Mouse (Mus musculus) small intestine, adult 2 months (tissue): ENCODE measurements around the gene Hectd3. TPM values are rescaled to one million over a fixed set of nuclear protein-coding genes. Genes with fewer than 3 reads are reported as not detected.

Source experiments
- H3K27ac ChIP-seq: fragments of 200-500 bp; 2 replicates; pipeline ENCODE4 v1.5.1; 2012; ENCODE audit warnings: low read depth, low read length, control low read depth, inconsistent platforms; ENCODE audit not compliant: insufficient read depth
- H3K27me3 ChIP-seq: fragments of 200-500 bp; 2 replicates; pipeline ENCODE4 v1.6.1; 2012; ENCODE audit warnings: mild to moderate bottlenecking, moderate library complexity, low read length, inconsistent platforms; ENCODE audit not compliant: control insufficient read depth, insufficient read depth
- H3K36me3 ChIP-seq: fragments of 200-500 bp; 2 replicates; pipeline ENCODE4 v1.6.1; 2012; ENCODE audit warnings: mild to moderate bottlenecking, low read length, control low read depth, inconsistent platforms; ENCODE audit not compliant: control insufficient read depth, insufficient read depth
- H3K4me1 ChIP-seq: fragments of 200-500 bp; 2 replicates; pipeline ENCODE4 v1.6.1; 2012; ENCODE audit warnings: low read length, inconsistent platforms, mixed read lengths; ENCODE audit not compliant: control insufficient read depth, insufficient read depth, insufficient read length
- H3K4me3 ChIP-seq: fragments of 200-500 bp; 2 replicates; pipeline ENCODE4 v1.5.1; 2012; ENCODE audit warnings: low read depth, mild to moderate bottlenecking, control low read depth, inconsistent platforms, low read length, moderate library complexity
- CTCF ChIP-seq: fragments of 200-500 bp; IDR thresholded peaks from 2 replicates; pipeline ENCODE4 v1.5.1; 2012; ENCODE audit warnings: low read depth, mild to moderate bottlenecking, control low read depth, inconsistent platforms, low read length, moderate library complexity, mixed read lengths; ENCODE audit not compliant: insufficient replicate concordance, insufficient read length; ENCODE audit errors: extremely low read depth
- POLR2A ChIP-seq: fragments of 200-500 bp; IDR thresholded peaks from 2 replicates; pipeline ENCODE4 v1.6.1; 2012; ENCODE audit warnings: low read depth, mild to moderate bottlenecking, control low read depth, inconsistent platforms, low read length, moderate library complexity
- WGBS: fragments of 180-500 bp; shearing (Covaris S2); methylation state at CpG from one replicate; pipeline ENCODE4 v1.1.7; 2018; 5-methylcytosine and 5-hydroxymethylcytosine counted together
- polyA plus RNA-seq: library from polyadenylated mRNA; depleted of rRNA; stranded (reverse); fragments of >200 nt; gene quantifications from 2 replicates; pipeline ENCODE4 v1.2.3, GENCODE M21; 2012; rRNA removed

Hectd3 gene
- polyA plus RNA-seq, 1 experiment: 261 TPM

- H3K36me3 ChIP-seq: no peaks in the 10 kb centered on the region
- TF ChIP-seq POLR2A (no peak), CTCF (no peak)
- peak overlapping the region; percentile 48 for H3K27ac ChIP-seq
- H3K4me3 ChIP-seq: no peak overlapping the region
- 19% methylated on average over 1 of the region's 1 CpGs for WGBS
- H3K4me1 ChIP-seq: peaks cover 3% of the 10 kb centered on the region; the same call in 1 of the 2 replicates
- no peaks in the 10 kb centered on the region for H3K27me3 ChIP-seq
Observed at GRCm38 (mm10) chr4:117040791-117041190, 45.7 kb downstream of the Hectd3 start.

GRCm38 (mm10) chr4:117041283-117041721 is 46.2 kb downstream of the Hectd3 start:
- 0 out of 2 replicates have a peak, but pooled peaks cover 1% of the 10 kb centered on the region for H3K36me3 ChIP-seq
- H3K27ac ChIP-seq: peak overlapping the region; percentile 48
- 8% methylated on average over 4 of the region's 4 CpGs for WGBS
- H3K27me3 ChIP-seq: no peaks in the 10 kb centered on the region
- TF ChIP-seq CTCF (no peak), POLR2A (no peak)
- H3K4me1 ChIP-seq: peaks cover 3% of the 10 kb centered on the region; the same call in 1 of the 2 replicates
- H3K4me3 ChIP-seq: no peak overlapping the region

GRCm38 (mm10) chr4:117048836-117049235 is 53.7 kb downstream of the Hectd3 start:
- Histone ChIP-seq H3K27me3 (no peaks in the 10 kb centered on the region), H3K4me3 (no peak overlapping the region), H3K27ac (no peak overlapping the region), H3K36me3 (peaks cover 9% of the 10 kb centered on the region), H3K4me1 (0 out of 2 replicates have a peak, but pooled peaks cover 2% of the 10 kb centered on the region)
- TF ChIP-seq CTCF: no peak
- TF ChIP-seq POLR2A: no peak
- 71% methylated on average over 3 of the region's 3 CpGs for WGBS

- no peak overlapping the region for H3K27ac ChIP-seq
- no peaks in the 10 kb centered on the region for H3K27me3 ChIP-seq
- peaks cover 9% of the 10 kb centered on the region for H3K36me3 ChIP-seq
- WGBS: 100% methylated on average over 1 of the region's 1 CpGs
- H3K4me3 ChIP-seq: no peak overlapping the region
- TF ChIP-seq POLR2A (no peak), CTCF (no peak)
- 0 out of 2 replicates have a peak, but pooled peaks cover 2% of the 10 kb centered on the region for H3K4me1 ChIP-seq
Observed at GRCm38 (mm10) chr4:117049485-117049884, 54.4 kb downstream of the Hectd3 start.

GRCm38 (mm10) chr4:117052626-117053025 is 57.5 kb downstream of the Hectd3 start:
- Histone ChIP-seq H3K4me1 (no peaks in the 10 kb centered on the region), H3K27ac (no peak overlapping the region), H3K36me3 (peaks cover 5% of the 10 kb centered on the region), H3K4me3 (no peak overlapping the region), H3K27me3 (no peaks in the 10 kb centered on the region)
- TF ChIP-seq POLR2A: no peak
- no peak for TF ChIP-seq CTCF
- WGBS: 89% methylated on average over 4 of the region's 4 CpGs

- H3K27me3 ChIP-seq: no peaks in the 10 kb centered on the region
- TF ChIP-seq CTCF (no peak), POLR2A (no peak)
- H3K4me3 ChIP-seq: no peak overlapping the region
- H3K36me3 ChIP-seq: peaks cover 5% of the 10 kb centered on the region
- WGBS: 91% methylated on average over 4 of the region's 4 CpGs
- no peak overlapping the region for H3K27ac ChIP-seq
- no peaks in the 10 kb centered on the region for H3K4me1 ChIP-seq
Observed at GRCm38 (mm10) chr4:117053956-117054355, 58.8 kb downstream of the Hectd3 start.

Other genes starting within 250 kb of the Hectd3 start
- gene Toe1, start 187.7 kb upstream of the Hectd3 start, polyA plus RNA-seq: 8.5 and 11.6 TPM in 2 replicates
- 2.2 and 3.4 TPM in 2 replicates for gene Mutyh, start 187.6 kb upstream of the Hectd3 start, polyA plus RNA-seq
- gene Hpdl, start 173.6 kb upstream of the Hectd3 start, polyA plus RNA-seq: 4.3 and 7.3 TPM in 2 replicates
- gene Zswim5, start 117.9 kb upstream of the Hectd3 start, polyA plus RNA-seq: 8.1 and 14.7 TPM in 2 replicates
- gene Urod, start 904 bp upstream of the Hectd3 start, polyA plus RNA-seq: 19.8 and 35.5 TPM in 2 replicates
- 0.86 and 1.5 TPM in 2 replicates for gene Eif2b3, start 24.1 kb downstream of the Hectd3 start, polyA plus RNA-seq
- 2.4 and 3.7 TPM in 2 replicates for gene Ptch2, start 100.8 kb downstream of the Hectd3 start, polyA plus RNA-seq
- gene Btbd19, start 130.4 kb downstream of the Hectd3 start, polyA plus RNA-seq: 3.8 and 4.5 TPM in 2 replicates
- gene Tctex1d4, start 131.5 kb downstream of the Hectd3 start, polyA plus RNA-seq: 0.33 and 0.62 TPM in 2 replicates
- gene Plk3, start 138.6 kb downstream of the Hectd3 start, polyA plus RNA-seq: 23.5 and 23.9 TPM in 2 replicates
- gene Rps8, start 160.9 kb downstream of the Hectd3 start, polyA plus RNA-seq: 205 and 258 TPM in 2 replicates
- gene Kif2c, start 187.3 kb downstream of the Hectd3 start, polyA plus RNA-seq: 0.81 and 2.8 TPM in 2 replicates